Mouse (Mus musculus) heart, embryonic 12.5 days (tissue): ENCODE data around the gene Cops2. TPM values are rescaled to one million over a fixed set of nuclear protein-coding genes. Genes with fewer than 3 reads are reported as not detected.

ENCODE experiments used
- ATAC-seq: fragments of 200-750 bp; cut with Nextera tagmentation; 2 replicates; pipeline ENCODE4 v1.8.0; 2017; ENCODE audit warnings: moderate TSS enrichment, moderate library complexity; ENCODE audit not compliant: insufficient number of reproducible peaks, low FRiP score
- H3K27ac ChIP-seq: fragments of 300-500 bp; sonication (generic); 2 replicates; pipeline ENCODE4 v1.5.1; 2016; ENCODE audit warnings: mild to moderate bottlenecking, moderate library complexity; ENCODE audit not compliant: poor library complexity, severe bottlenecking
- H3K27me3 ChIP-seq: fragments of 300-500 bp; sonication (generic); replicated peaks from 2 replicates; pipeline ENCODE4 v1.6.1; 2016; ENCODE audit warnings: mild to moderate bottlenecking, moderate library complexity
- H3K36me3 ChIP-seq: fragments of 300-500 bp; sonication (generic); 2 replicates; pipeline ENCODE4 v1.6.1; 2016; ENCODE audit warnings: mild to moderate bottlenecking, moderate library complexity
- H3K4me1 ChIP-seq: fragments of 300-500 bp; sonication (generic); replicated peaks from 2 replicates; pipeline ENCODE4 v1.6.1; 2016; ENCODE audit warnings: mild to moderate bottlenecking
- H3K4me2 ChIP-seq: fragments of 300-500 bp; sonication (generic); 2 replicates; pipeline ENCODE4 v1.6.1; 2016; ENCODE audit warnings: mild to moderate bottlenecking, moderate library complexity
- H3K4me3 ChIP-seq: fragments of 300-500 bp; sonication (generic); 2 replicates; pipeline ENCODE4 v1.5.1; 2016; ENCODE audit warnings: mild to moderate bottlenecking
- H3K9ac ChIP-seq: fragments of 300-500 bp; sonication (generic); 2 replicates; pipeline ENCODE4 v1.6.1; 2016; ENCODE audit warnings: mild to moderate bottlenecking, moderate library complexity
- H3K9me3 ChIP-seq: fragments of 300-500 bp; sonication (generic); replicated peaks from 2 replicates; pipeline ENCODE4 v1.6.1; 2016; ENCODE audit warnings: mild to moderate bottlenecking, moderate library complexity
- WGBS: fragments of 180-500 bp; shearing (Covaris S2); methylation state at CpG from one replicate; pipeline ENCODE4 v1.1.7; 2016; 5-methylcytosine and 5-hydroxymethylcytosine counted together
- polyA plus RNA-seq: library from polyadenylated mRNA; unstranded; fragments of >200 nt; fragmentation: Nextera tagmentation; extraction: Ambion mirVana; gene quantifications from 2 replicates; pipeline ENCODE4 v1.2.1, GENCODE M21; 2016

Cops2 gene
- polyA plus RNA-seq, 1 experiment from 2014 or later: 75.7 TPM

- Histone ChIP-seq H3K4me2 (no peak overlapping the region), H3K27ac (no peak overlapping the region), H3K9me3 (no peaks in the 10 kb centered on the region), H3K9ac (no peak overlapping the region), H3K36me3 (peaks cover 8% of the 10 kb centered on the region; the same call in 1 of the 2 replicates), H3K27me3 (no peaks in the 10 kb centered on the region), H3K4me3 (no peak overlapping the region), H3K4me1 (peaks cover 11% of the 10 kb centered on the region; the same call in 1 of the 2 replicates)
- ATAC-seq: no peak
- 77% methylated on average over 3 of the region's 3 CpGs for WGBS
Observed at GRCm38 (mm10) chr2:125868301-125868700, 9.4 kb upstream of the Cops2 start.

GRCm38 (mm10) chr2:125866058-125866740 lies 7.3 kb upstream of the Cops2 start:
- Histone ChIP-seq H3K27me3 (no peaks in the 10 kb centered on the region), H3K9ac (peak overlapping the region; percentile 86), H3K4me2 (peak overlapping the region; percentile 95), H3K4me1 (peaks cover 11% of the 10 kb centered on the region; the same call in 1 of the 2 replicates), H3K4me3 (peak overlapping the region; percentile 65), H3K9me3 (no peaks in the 10 kb centered on the region), H3K36me3 (peaks cover 5% of the 10 kb centered on the region; the same call in 1 of the 2 replicates), H3K27ac (peak overlapping the region; percentile 68; the same call in 1 of the 2 replicates)
- WGBS: 5% methylated on average over 23 of the region's 23 CpGs
- ATAC-seq: peak; percentile 83

GRCm38 (mm10) chr2:125865585-125865984 lies 6.6 kb upstream of the Cops2 start:
- peak overlapping the region; percentile 95; the same call in 1 of the 2 replicates for H3K4me2 ChIP-seq
- H3K9ac ChIP-seq: no peak overlapping the region
- H3K36me3 ChIP-seq: peaks cover 5% of the 10 kb centered on the region; the same call in 1 of the 2 replicates
- ATAC-seq: no peak
- H3K4me3 ChIP-seq: no peak overlapping the region
- peaks cover 11% of the 10 kb centered on the region; the same call in 1 of the 2 replicates for H3K4me1 ChIP-seq
- H3K27ac ChIP-seq: no peak overlapping the region
- no peaks in the 10 kb centered on the region for H3K9me3 ChIP-seq
- H3K27me3 ChIP-seq: no peaks in the 10 kb centered on the region

- Histone ChIP-seq H3K4me1 (peaks cover 11% of the 10 kb centered on the region; the same call in 1 of the 2 replicates), H3K9me3 (no peaks in the 10 kb centered on the region), H3K36me3 (peaks cover 2% of the 10 kb centered on the region; the same call in 1 of the 2 replicates), H3K9ac (no peak overlapping the region), H3K27me3 (no peaks in the 10 kb centered on the region), H3K4me2 (no peak overlapping the region), H3K4me3 (no peak overlapping the region), H3K27ac (no peak overlapping the region)
- ATAC-seq: no peak
- 72% methylated on average over 1 of the region's 1 CpGs for WGBS
Observed at GRCm38 (mm10) chr2:125864551-125864950, 5.6 kb upstream of the Cops2 start.

GRCm38 (mm10) chr2:125863799-125864198 lies 4.9 kb upstream of the Cops2 start:
- no peaks in the 10 kb centered on the region for H3K27me3 ChIP-seq
- peaks cover 11% of the 10 kb centered on the region; the same call in 1 of the 2 replicates for H3K4me1 ChIP-seq
- no peak for ATAC-seq
- no peak overlapping the region for H3K4me3 ChIP-seq
- no peak overlapping the region for H3K27ac ChIP-seq
- no peaks in the 10 kb centered on the region for H3K9me3 ChIP-seq
- no peak overlapping the region for H3K9ac ChIP-seq
- 63% methylated on average over 3 of the region's 3 CpGs for WGBS
- H3K4me2 ChIP-seq: no peak overlapping the region
- no peaks in the 10 kb centered on the region for H3K36me3 ChIP-seq

GRCm38 (mm10) chr2:125857707-125858106 lies 1.2 kb downstream of the Cops2 start:
- Histone ChIP-seq H3K4me1 (peaks cover 7% of the 10 kb centered on the region), H3K4me2 (peak overlapping the region; percentile 46), H3K9me3 (no peaks in the 10 kb centered on the region), H3K27ac (no peak overlapping the region), H3K4me3 (peak overlapping the region; percentile 100), H3K27me3 (no peaks in the 10 kb centered on the region), H3K36me3 (no peaks in the 10 kb centered on the region), H3K9ac (no peak overlapping the region)
- WGBS: 38% methylated on average over 3 of the region's 3 CpGs
- no peak for ATAC-seq

GRCm38 (mm10) chr2:125851237-125851636 lies 7.7 kb downstream of the Cops2 start:
- Histone ChIP-seq H3K27ac (no peak overlapping the region), H3K9ac (no peak overlapping the region), H3K4me3 (no peak overlapping the region), H3K9me3 (no peaks in the 10 kb centered on the region), H3K4me1 (peaks cover 3% of the 10 kb centered on the region), H3K4me2 (no peak overlapping the region), H3K27me3 (no peaks in the 10 kb centered on the region), H3K36me3 (peaks cover 19% of the 10 kb centered on the region)
- 61% methylated on average over 2 of the region's 2 CpGs for WGBS
- peak; percentile 75; the same call in 1 of the 2 replicates for ATAC-seq

- Histone ChIP-seq H3K27ac (no peak overlapping the region), H3K9ac (no peak overlapping the region), H3K4me2 (no peak overlapping the region), H3K27me3 (no peaks in the 10 kb centered on the region), H3K9me3 (no peaks in the 10 kb centered on the region), H3K4me3 (no peak overlapping the region), H3K36me3 (peaks cover 60% of the 10 kb centered on the region), H3K4me1 (no peaks in the 10 kb centered on the region)
- WGBS: 80% methylated on average over 2 of the region's 2 CpGs
- ATAC-seq: no peak
Observed at GRCm38 (mm10) chr2:125838708-125839284, 20.1 kb downstream of the Cops2 start.

GRCm38 (mm10) chr2:125838091-125838490 lies 20.8 kb downstream of the Cops2 start:
- Histone ChIP-seq H3K9ac (no peak overlapping the region), H3K27ac (no peak overlapping the region), H3K9me3 (no peaks in the 10 kb centered on the region), H3K36me3 (peaks cover 62% of the 10 kb centered on the region), H3K4me2 (no peak overlapping the region), H3K4me3 (no peak overlapping the region), H3K27me3 (no peaks in the 10 kb centered on the region), H3K4me1 (no peaks in the 10 kb centered on the region)
- WGBS: 84% methylated on average over 7 of the region's 7 CpGs
- ATAC-seq: no peak

- H3K4me3 ChIP-seq: no peak overlapping the region
- H3K4me2 ChIP-seq: no peak overlapping the region
- ATAC-seq: no peak
- peaks cover 45% of the 10 kb centered on the region for H3K36me3 ChIP-seq
- WGBS: 91% methylated on average over 2 of the region's 2 CpGs
- H3K9ac ChIP-seq: no peak overlapping the region
- H3K4me1 ChIP-seq: no peaks in the 10 kb centered on the region
- H3K27me3 ChIP-seq: no peaks in the 10 kb centered on the region
- H3K27ac ChIP-seq: no peak overlapping the region
- H3K9me3 ChIP-seq: no peaks in the 10 kb centered on the region
Observed at GRCm38 (mm10) chr2:125829924-125830323, 29.0 kb downstream of the Cops2 start.

GRCm38 (mm10) chr2:125827898-125828297 lies 31.0 kb downstream of the Cops2 start:
- WGBS: 84% methylated on average over 4 of the region's 4 CpGs
- no peaks in the 10 kb centered on the region for H3K4me1 ChIP-seq
- no peak for ATAC-seq

More at GRCm38 (mm10) chr2:125827898-125828297, 31.0 kb downstream of the Cops2 start:
- Histone ChIP-seq H3K4me2 (no peak overlapping the region), H3K9me3 (no peaks in the 10 kb centered on the region), H3K27ac (no peak overlapping the region), H3K27me3 (no peaks in the 10 kb centered on the region), H3K36me3 (peaks cover 27% of the 10 kb centered on the region), H3K9ac (no peak overlapping the region), H3K4me3 (no peak overlapping the region)
